Mouse (Mus musculus) retina, embryonic 14.5 days (tissue): ENCODE data around the gene Nnmt.

Source experiments
- DNase-seq: peaks from one replicate; pipeline ENCODE4 v3.0.0-alpha.2; 2015; ENCODE audit warnings: low spot score

Gene Nnmt

DNA sequence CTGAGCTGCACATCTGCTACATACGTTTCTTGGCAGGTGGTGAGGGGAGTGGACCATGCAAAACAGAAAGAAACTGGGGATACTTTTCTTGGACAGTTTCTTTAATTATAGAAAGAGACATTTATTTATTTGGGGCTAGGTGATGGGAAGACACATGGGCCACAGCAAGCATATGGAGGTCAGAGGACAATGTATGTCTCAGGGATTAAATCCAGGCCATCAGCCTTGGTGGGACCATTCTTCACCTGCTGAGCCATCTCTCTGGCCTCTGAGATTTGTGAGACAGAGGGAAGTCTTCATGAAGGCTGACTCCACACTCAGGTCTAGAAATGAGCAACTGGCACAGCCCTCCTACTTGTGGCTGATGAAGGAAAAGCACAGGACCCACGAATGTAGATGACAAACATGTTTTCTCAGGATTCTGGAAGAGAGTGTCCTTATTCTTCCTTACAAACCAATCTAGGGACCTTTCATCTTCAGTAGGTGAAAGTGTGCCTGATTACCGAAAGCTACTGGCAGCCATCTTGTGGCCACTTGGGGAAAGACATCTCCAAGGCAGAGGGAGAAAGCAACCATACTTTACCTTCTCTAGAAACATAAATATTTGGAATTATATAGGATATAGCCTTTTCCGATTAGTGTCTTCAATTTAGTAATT is 45.3 kb downstream of the Nnmt start:
- peak; percentile 70 for DNase-seq

DNA sequence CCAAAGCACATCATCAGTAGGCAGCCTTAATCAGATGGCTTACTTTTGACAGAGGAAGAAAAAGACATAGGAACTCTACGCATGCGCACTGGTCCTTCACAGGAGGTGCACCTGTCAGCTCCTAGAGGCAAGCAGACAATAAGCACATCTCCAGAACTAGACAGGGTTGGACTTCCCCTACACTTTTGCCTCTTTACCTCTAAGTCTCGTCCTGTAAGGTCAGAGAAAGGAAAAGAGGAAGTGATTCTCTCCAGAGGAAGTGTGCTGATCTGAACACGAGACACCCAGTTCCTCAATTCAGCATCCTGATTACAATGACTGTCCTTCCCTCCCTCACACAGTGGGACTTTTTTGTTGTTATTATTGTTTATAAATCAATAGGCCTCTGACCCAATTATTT is 46.3 kb downstream of the Nnmt start:
- no peak for DNase-seq

DNA sequence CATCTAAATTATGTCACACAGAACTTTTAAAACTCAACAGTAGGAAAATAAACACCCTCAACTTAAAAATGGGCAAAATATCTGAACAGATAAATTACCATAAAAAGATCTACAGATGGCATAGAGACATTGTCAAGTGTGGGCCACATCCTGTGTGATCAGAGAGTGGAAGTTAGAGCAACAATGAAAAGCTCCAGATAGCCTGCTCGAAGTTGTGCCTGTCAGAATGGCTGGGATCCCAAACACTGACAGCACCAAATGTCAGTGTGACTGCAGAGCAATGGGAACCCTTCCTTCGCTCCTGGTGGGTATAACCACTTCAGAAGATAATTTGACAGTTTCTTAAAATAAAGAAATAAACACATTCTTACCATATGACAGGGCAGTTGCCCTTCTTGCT is 55.9 kb downstream of the Nnmt start:
- DNase-seq: no peak

DNA sequence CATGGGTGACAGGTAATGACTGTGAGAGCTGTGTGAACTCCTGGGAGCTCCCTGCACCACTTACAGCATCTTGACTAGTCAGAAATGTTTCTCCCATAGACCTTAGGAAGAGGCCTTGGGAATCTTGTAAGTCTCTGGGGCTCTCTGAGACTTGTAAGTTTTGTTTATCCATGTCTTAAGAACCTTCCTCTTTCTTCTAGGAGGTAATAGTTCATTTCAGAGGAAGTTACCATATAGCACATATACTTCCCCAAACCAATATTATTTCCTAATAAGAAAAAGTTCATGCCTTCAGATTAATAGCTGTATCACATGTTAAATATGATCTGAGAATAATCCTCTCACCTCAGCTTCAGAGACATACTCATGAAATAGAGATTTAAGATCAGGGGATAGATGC is 57.7 kb downstream of the Nnmt start:
- DNase-seq: no peak
